In genomic region chr13:102842237-102842636, GRCm38 (mm10) we compare ENCODE assay signal across 9 mouse cellular contexts.
DNase-seq lines count a peak whose midpoint lies in the region; ATAC-seq and TF ChIP-seq lines count a peak whose summit lies in the region.
"Had no signal": no experiment of that assay in that cellular context is flagged by ENCODE, and none has a peak within 500 bp of the region (broad histone marks: within the 10 kb centered on the region; RNA-seq: fewer than 3 reads in every experiment).

No protein-coding gene starts in this region.

- H3K9me3 ChIP-seq in heart, embryonic 13.5 days: no peaks in the 10 kb centered on the region
- H3K9me3 ChIP-seq in lung, embryonic 14.5 days (ENCODE audit: low read depth, low read length): no peaks in the 10 kb centered on the region
- H3K9me3 ChIP-seq in limb, embryonic 10.5 days (replicated peaks): no peaks in the 10 kb centered on the region
- H3K9me3 ChIP-seq: limb, embryonic 12.5 days had no signal

- no peak overlapping the region for H3K4me3 ChIP-seq in heart, embryonic 13.5 days
- H3K4me3 ChIP-seq in lung, embryonic 14.5 days (ENCODE audit: low read depth, low read length): no peak overlapping the region
- H3K4me3 ChIP-seq in limb, embryonic 10.5 days: no peak overlapping the region
- H3K4me3 ChIP-seq: limb, embryonic 12.5 days had no signal

- H3K4me2 ChIP-seq in heart, embryonic 13.5 days: peak overlapping the region; percentile 41
- no peak overlapping the region for H3K4me2 ChIP-seq in lung, embryonic 14.5 days
- H3K4me2 ChIP-seq: limb, embryonic 12.5 days had no signal

- peaks cover 5% of the 10 kb centered on the region; the same call in 1 of the 2 replicates for H3K36me3 ChIP-seq in heart, embryonic 13.5 days
- H3K36me3 ChIP-seq in lung, embryonic 14.5 days (ENCODE audit: insufficient read depth): no peaks in the 10 kb centered on the region
- no peaks in the 10 kb centered on the region for H3K36me3 ChIP-seq in limb, embryonic 10.5 days
- H3K36me3 ChIP-seq: limb, embryonic 12.5 days had no signal

- no peak for ATAC-seq in heart, embryonic 13.5 days (ENCODE audit: extremely low read depth, insufficient number of reproducible peaks, low FRiP score, low TSS enrichment)
- peak; percentile 59; the same call in 1 of the 2 replicates for ATAC-seq in lung, embryonic 14.5 days (ENCODE audit: insufficient read depth)

- no peak overlapping the region for H3K9ac ChIP-seq in heart, embryonic 13.5 days
- no peak overlapping the region for H3K9ac ChIP-seq in lung, embryonic 14.5 days
- H3K9ac ChIP-seq: limb, embryonic 12.5 days had no signal

- 31% methylated on average over 8 of the region's 8 CpGs for WGBS in heart, embryonic 13.5 days
- 56% methylated on average over 8 of the region's 8 CpGs for WGBS in lung, embryonic 14.5 days
- WGBS in limb, embryonic 10.5 days: 58% methylated on average over 8 of the region's 8 CpGs

- DNase-seq in heart, adult 18-20 months: no peak
- peak; percentile 52 for DNase-seq in R1 (ENCODE audit: low read depth, low spot score)
- DNase-seq in heart, postnatal 4 days: peak; percentile 15
- peak; percentile 55 for DNase-seq in lung, embryonic 14.5 days
- DNase-seq in liver: no peak
- no peak for DNase-seq in cerebellum, adult 11-12 months
- no peak for DNase-seq in limb, embryonic 10.5 days (ENCODE audit: low spot score)

- TF ChIP-seq CTCF in lung, embryonic 14.5 days (IDR thresholded peaks at IDR 0.05; ENCODE audit: low read depth): no peak

- peaks cover 62% of the 10 kb centered on the region for H3K4me1 ChIP-seq in heart, embryonic 13.5 days
- no peaks in the 10 kb centered on the region for H3K4me1 ChIP-seq in lung, embryonic 14.5 days (ENCODE audit: insufficient read depth)
- peaks cover 8% of the 10 kb centered on the region for H3K4me1 ChIP-seq in limb, embryonic 10.5 days

- H3K27me3 ChIP-seq in heart, embryonic 13.5 days (replicated peaks): no peaks in the 10 kb centered on the region
- H3K27me3 ChIP-seq in lung, embryonic 14.5 days (ENCODE audit: insufficient read depth, low read length): no peaks in the 10 kb centered on the region
- no peaks in the 10 kb centered on the region for H3K27me3 ChIP-seq in limb, embryonic 10.5 days (ENCODE audit: low read depth, poor library complexity, severe bottlenecking)
- H3K27me3 ChIP-seq: limb, embryonic 12.5 days had no signal

- H3K27ac ChIP-seq in heart, embryonic 13.5 days (replicated peaks): peak overlapping the region; percentile 51
- 0 out of 2 replicates have a peak overlapping the region, but pooled peaks have one; percentile 2 for H3K27ac ChIP-seq in lung, embryonic 14.5 days (ENCODE audit: low read depth)
- no peak overlapping the region for H3K27ac ChIP-seq in limb, embryonic 10.5 days
- H3K27ac ChIP-seq: limb, embryonic 12.5 days had no signal

Comparison
In these comparisons a context has a peak if more than half of its experiments do, and no peak if none do; other contexts are left out.
1. DNase-seq: peak in R1 (single experiment), heart, postnatal 4 days (single experiment) and lung, embryonic 14.5 days (single experiment); none in heart, adult 18-20 months (0 of 2), liver (single experiment), cerebellum, adult 11-12 months (single experiment) and limb, embryonic 10.5 days (single experiment).